Mouse (Mus musculus): ENCODE results near the gene Olfr1115. TPM values are rescaled to one million over a fixed set of nuclear protein-coding genes. Genes with fewer than 3 reads are reported as not detected.
"Not testable (repeated sequence)": the region's sequence is repeated elsewhere in the genome, so short reads cannot be mapped to it uniquely, and the experiment has no call there.

The Olfr1115 gene
- polyA plus RNA-seq (2011; ENCODE audit: insufficient read depth, insufficient read length, low read depth, missing spikeins) = not detected in 2 replicates

DNA sequence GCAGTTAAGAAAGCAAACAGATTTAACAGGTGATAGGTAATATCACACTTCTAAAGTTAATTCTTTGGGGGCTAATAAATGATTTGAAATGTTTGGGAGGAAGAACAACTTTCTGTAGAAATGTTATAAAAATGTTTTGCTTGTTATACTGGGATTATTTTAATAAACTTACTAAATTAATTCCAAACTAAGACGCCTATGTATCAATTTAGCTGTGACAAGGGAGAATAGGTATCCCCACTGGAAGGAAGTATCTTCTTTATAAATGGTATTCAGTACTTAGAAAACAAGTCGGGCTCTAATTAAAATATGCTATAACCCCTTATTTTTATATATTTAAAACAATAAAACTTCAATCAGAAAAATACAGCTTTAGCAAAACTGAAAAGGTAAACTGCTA lies at the start of gene Olfr1115:
TSS of gene Olfr1115 (plus strand) at position 301 of the 400 bp plus-strand sequence.
- Histone ChIP-seq H3K9me3 (replicated peaks; ENCODE audit: control insufficient read depth, insufficient read depth, low read length, poor library complexity, severe bottlenecking) (no peaks in the 10 kb centered on the region), H3K27ac (ENCODE audit: insufficient read depth, low read length) (no peak within 1 kb of the TSS), H3K4me3 (ENCODE audit: low read depth, low read length) (no peak within 1 kb of the TSS), H3K36me3 (ENCODE audit: control insufficient read depth, insufficient read depth, low read length, poor library complexity, severe bottlenecking) (no peaks in the 10 kb centered on the region), H3K27me3 (ENCODE audit: control insufficient read depth, insufficient read depth, low read length, poor library complexity, severe bottlenecking) (no peaks in the 10 kb centered on the region), H3K4me1 (ENCODE audit: control insufficient read depth, insufficient read depth, low read length) (no peaks in the 10 kb centered on the region), H3K9ac (ENCODE audit: low read depth, poor library complexity, severe bottlenecking) (no peak within 1 kb of the TSS)
- no peak for TF ChIP-seq CTCF (IDR thresholded peaks at IDR 0.05; ENCODE audit: low read depth, low read length)
- TF ChIP-seq EP300 (IDR thresholded peaks at IDR 0.05; ENCODE audit: insufficient read depth, low read depth, low read length) = no peak
- TF ChIP-seq POLR2A (IDR thresholded peaks at IDR 0.05; ENCODE audit: insufficient read depth, low read length) = no peak

DNA sequence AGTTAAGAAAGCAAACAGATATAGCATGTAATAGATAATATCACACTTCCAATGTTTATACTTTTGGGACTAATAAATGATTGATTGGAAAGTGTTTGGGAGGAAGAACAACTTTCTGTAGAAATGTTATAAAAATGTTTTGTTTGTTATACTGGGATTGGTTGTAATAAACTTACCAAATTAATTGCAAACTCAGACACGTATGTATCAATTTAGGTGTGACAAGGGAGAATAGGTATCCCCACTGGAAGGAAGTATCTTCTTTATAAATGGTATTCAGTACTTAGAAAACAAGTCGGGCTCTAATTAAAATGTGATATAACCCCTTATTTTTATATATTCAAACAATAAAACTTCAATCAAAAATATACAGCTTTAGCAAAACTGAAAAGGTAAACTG lies 39.1 kb upstream of the Olfr1115 start, which contains the start of gene Olfr1113:
TSS of gene Olfr1113 (plus strand) at position 301 of the 400 bp plus-strand sequence.
- H3K4me1 ChIP-seq (ENCODE audit: control insufficient read depth, insufficient read depth, low read length) = no peaks in the 10 kb centered on the region
- no peaks in the 10 kb centered on the region for H3K36me3 ChIP-seq (ENCODE audit: control insufficient read depth, insufficient read depth, low read length, poor library complexity, severe bottlenecking)
- no peak within 1 kb of the TSS for H3K4me3 ChIP-seq (ENCODE audit: low read depth, low read length)
- H3K27ac ChIP-seq (ENCODE audit: insufficient read depth, low read length) = no peak within 1 kb of the TSS
- H3K9ac ChIP-seq (ENCODE audit: low read depth, poor library complexity, severe bottlenecking) = no peak within 1 kb of the TSS
- H3K27me3 ChIP-seq (ENCODE audit: control insufficient read depth, insufficient read depth, low read length, poor library complexity, severe bottlenecking) = no peaks in the 10 kb centered on the region
- H3K9me3 ChIP-seq (replicated peaks; ENCODE audit: control insufficient read depth, insufficient read depth, low read length, poor library complexity, severe bottlenecking) = no peaks in the 10 kb centered on the region
- no peak for TF ChIP-seq EP300 (IDR thresholded peaks at IDR 0.05; ENCODE audit: insufficient read depth, low read depth, low read length)

- Histone ChIP-seq H3K4me1 (ENCODE audit: control insufficient read depth, insufficient read depth, low read length) (no peaks in the 10 kb centered on the region), H3K4me3 (ENCODE audit: low read depth, low read length) (no peak within 1 kb of the TSS), H3K9ac (ENCODE audit: low read depth, poor library complexity, severe bottlenecking) (no peak within 1 kb of the TSS), H3K27ac (ENCODE audit: insufficient read depth, low read length) (no peak within 1 kb of the TSS), H3K9me3 (replicated peaks; ENCODE audit: control insufficient read depth, insufficient read depth, low read length, poor library complexity, severe bottlenecking) (0 out of 2 replicates have a peak, but pooled peaks cover 4% of the 10 kb centered on the region), H3K36me3 (ENCODE audit: control insufficient read depth, insufficient read depth, low read length, poor library complexity, severe bottlenecking) (no peaks in the 10 kb centered on the region), H3K27me3 (ENCODE audit: control insufficient read depth, insufficient read depth, low read length, poor library complexity, severe bottlenecking) (no peaks in the 10 kb centered on the region)
- TF ChIP-seq POLR2A (IDR thresholded peaks at IDR 0.05; ENCODE audit: insufficient read depth, low read length) = no peak
- TF ChIP-seq EP300 (IDR thresholded peaks at IDR 0.05; ENCODE audit: insufficient read depth, low read depth, low read length) = no peak
- TF ChIP-seq CTCF (IDR thresholded peaks at IDR 0.05; ENCODE audit: low read depth, low read length) = no peak
These were observed 19.4 kb downstream of the Olfr1115 start, which contains the start of gene Olfr1116 for GRCm38 (mm10) chr2:87267234-87267633. Gene Olfr1116, plus strand, starts transcription at chr2:87267534.

GRCm38 (mm10) chr2:87293977-87294376 lies 46.2 kb downstream of the Olfr1115 start:
- not testable (repeated sequence) for H3K27ac ChIP-seq (ENCODE audit: insufficient read depth, low read length); H3K9ac ChIP-seq (ENCODE audit: low read depth, poor library complexity, severe bottlenecking); H3K9me3 ChIP-seq (replicated peaks; ENCODE audit: control insufficient read depth, insufficient read depth, low read length, poor library complexity, severe bottlenecking); H3K27me3 ChIP-seq (ENCODE audit: control insufficient read depth, insufficient read depth, low read length, poor library complexity, severe bottlenecking); H3K4me3 ChIP-seq (ENCODE audit: low read depth, low read length); H3K36me3 ChIP-seq (ENCODE audit: control insufficient read depth, insufficient read depth, low read length, poor library complexity, severe bottlenecking); H3K4me1 ChIP-seq (ENCODE audit: control insufficient read depth, insufficient read depth, low read length)

Other genes starting within 250 kb of the Olfr1115 start
- gene Olfr1102, start 249.6 kb upstream of the Olfr1115 start, polyA plus RNA-seq (2011; ENCODE audit: insufficient read depth, insufficient read length, low read depth, missing spikeins) = not detected in 2 replicates
- not detected in 2 replicates for gene Olfr1104, start 220.9 kb upstream of the Olfr1115 start, polyA plus RNA-seq (2011; ENCODE audit: insufficient read depth, insufficient read length, low read depth, missing spikeins)
- not detected in 2 replicates for gene Olfr1105, start 211.5 kb upstream of the Olfr1115 start, polyA plus RNA-seq (2011; ENCODE audit: insufficient read depth, insufficient read length, low read depth, missing spikeins)
- gene Olfr1106, start 195.7 kb upstream of the Olfr1115 start, polyA plus RNA-seq (2011; ENCODE audit: insufficient read depth, insufficient read length, low read depth, missing spikeins) = not detected in 2 replicates
- not detected in 2 replicates for gene Olfr1107, start 172.2 kb upstream of the Olfr1115 start, polyA plus RNA-seq (2011; ENCODE audit: insufficient read depth, insufficient read length, low read depth, missing spikeins)
- gene Olfr1109, start 152.0 kb upstream of the Olfr1115 start, polyA plus RNA-seq (2011; ENCODE audit: insufficient read depth, insufficient read length, low read depth, missing spikeins) = not detected in 2 replicates
- not detected in 2 replicates for gene Olfr259, start 133.4 kb upstream of the Olfr1115 start, polyA plus RNA-seq (2011; ENCODE audit: insufficient read depth, insufficient read length, low read depth, missing spikeins)
- not detected in 2 replicates for gene Olfr1110, start 107.7 kb upstream of the Olfr1115 start, polyA plus RNA-seq (2011; ENCODE audit: insufficient read depth, insufficient read length, low read depth, missing spikeins)
- gene Olfr1111, start 95.4 kb upstream of the Olfr1115 start, polyA plus RNA-seq (2011; ENCODE audit: insufficient read depth, insufficient read length, low read depth, missing spikeins) = not detected in 2 replicates
- not detected in 2 replicates for gene Olfr1112, start 60.2 kb upstream of the Olfr1115 start, polyA plus RNA-seq (2011; ENCODE audit: insufficient read depth, insufficient read length, low read depth, missing spikeins)
- not detected in 2 replicates for gene Olfr1113, start 39.0 kb upstream of the Olfr1115 start, polyA plus RNA-seq (2011; ENCODE audit: insufficient read depth, insufficient read length, low read depth, missing spikeins)
- 0.10 TPM in 1 of 2 replicates, not detected in the other for gene Olfr1116, start 19.5 kb downstream of the Olfr1115 start, polyA plus RNA-seq (2011; ENCODE audit: insufficient read depth, insufficient read length, low read depth, missing spikeins)
- gene Olfr1118, start 59.6 kb downstream of the Olfr1115 start, polyA plus RNA-seq (2011; ENCODE audit: insufficient read depth, insufficient read length, low read depth, missing spikeins) = not detected in 2 replicates
- gene Olfr1120, start 106.8 kb downstream of the Olfr1115 start, polyA plus RNA-seq (2011; ENCODE audit: insufficient read depth, insufficient read length, low read depth, missing spikeins) = not detected in 2 replicates
- not detected in 2 replicates for gene Olfr1121, start 121.9 kb downstream of the Olfr1115 start, polyA plus RNA-seq (2011; ENCODE audit: insufficient read depth, insufficient read length, low read depth, missing spikeins)
- not detected in 2 replicates for gene Olfr1122, start 137.8 kb downstream of the Olfr1115 start, polyA plus RNA-seq (2011; ENCODE audit: insufficient read depth, insufficient read length, low read depth, missing spikeins)
- gene Olfr1123, start 168.6 kb downstream of the Olfr1115 start, polyA plus RNA-seq (2011; ENCODE audit: insufficient read depth, insufficient read length, low read depth, missing spikeins) = not detected in 2 replicates
- gene Olfr1124, start 182.3 kb downstream of the Olfr1115 start, polyA plus RNA-seq (2011; ENCODE audit: insufficient read depth, insufficient read length, low read depth, missing spikeins) = not detected in 2 replicates
- not detected in 2 replicates for gene Olfr1126, start 205.9 kb downstream of the Olfr1115 start, polyA plus RNA-seq (2011; ENCODE audit: insufficient read depth, insufficient read length, low read depth, missing spikeins)
- gene Pramel7, start 249.1 kb downstream of the Olfr1115 start, polyA plus RNA-seq (2011; ENCODE audit: insufficient read depth, insufficient read length, low read depth, missing spikeins) = not detected in 2 replicates

All from ES-Bruce4 (cell line).